9 mouse cellular contexts compared by ENCODE assay signal in the genomic region with DNA sequence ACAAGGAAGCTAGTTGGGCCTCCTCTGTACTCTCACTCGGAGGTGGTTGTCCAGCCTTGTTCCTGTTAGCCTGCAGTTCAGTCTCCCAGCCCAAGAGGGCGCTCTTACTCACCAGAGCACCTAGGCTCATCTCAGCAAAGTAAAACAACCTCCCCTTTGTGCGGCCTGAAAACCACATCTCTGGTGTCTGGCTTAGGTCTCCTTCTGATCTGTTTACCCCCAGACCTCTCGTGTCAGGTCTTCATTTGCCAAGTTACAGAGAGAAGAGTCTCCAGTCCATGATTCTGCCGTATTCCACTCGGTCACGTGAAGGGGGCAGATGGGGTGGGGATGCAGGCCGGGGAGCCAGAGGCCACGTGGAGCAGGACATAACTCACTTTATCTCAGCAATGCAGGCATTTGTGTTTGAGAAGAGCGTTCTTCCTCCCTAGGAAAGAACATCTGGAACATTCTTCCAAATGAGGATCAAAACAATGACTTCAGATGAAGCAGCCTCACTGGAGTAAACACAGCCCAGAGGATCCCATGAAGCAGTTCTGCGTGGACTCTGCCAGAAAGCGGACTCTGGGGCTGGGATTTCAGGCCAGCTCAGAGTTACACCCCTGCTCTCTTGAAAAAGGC. TPM values are rescaled to one million over a fixed set of nuclear protein-coding genes. Genes with fewer than 3 reads are reported as not detected.
DNase-seq lines count a peak whose midpoint lies in the region; ATAC-seq and TF ChIP-seq lines count a peak whose summit lies in the region.
"Had no signal": no experiment of that assay in that cellular context is flagged by ENCODE, and none has a peak within 500 bp of the region (broad histone marks: within the 10 kb centered on the region; RNA-seq: fewer than 3 reads in every experiment).

No protein-coding gene starts in this region.

- 0 out of 2 replicates have a peak overlapping the region, but pooled peaks have one; percentile 15 for H3K27ac ChIP-seq in left cerebral cortex, adult 2 months
- H3K27ac ChIP-seq: neural tube, embryonic 12.5 days had no signal

- ATAC-seq in CD4-positive, CD25-positive, alpha-beta regulatory T cell, adult 4 months, result no peak
- ATAC-seq in hematopoietic stem cell, adult 5-6 weeks (replicated peaks in 1 of 2; ENCODE audit: insufficient read depth in 1 of 2, low FRiP score in 2 of 2, low TSS enrichment in 1 of 2, low read depth in 1 of 2, poor library complexity in 2 of 2, severe bottlenecking in 2 of 2), result peak; percentile 82 to 89; a peak in 3 of 4 replicates

- intact Hi-C loops in left cerebral cortex, adult 2 months (cut with DNase I), result loop anchor here (2.0 to 5.0 kb wide), 2 partner anchors 39 to 66 kb away; no protein-coding TSS in a partner anchor

- peak; percentile 76 for TF ChIP-seq CTCF in brain, embryonic 14.5 days (IDR thresholded peaks at IDR 0.05; ENCODE audit: borderline replicate concordance, extremely low read depth, insufficient read depth, insufficient read length)
- peak; percentile 78 for TF ChIP-seq CTCF in left cerebral cortex, adult 2 months (IDR thresholded peaks at IDR 0.05)

- peak; percentile 63 for DNase-seq in CD4-positive, CD25-positive, alpha-beta regulatory T cell, adult 2 months (ENCODE audit: low read depth, low spot score)
- peak; percentile 57 for DNase-seq in brain, embryonic 14.5 days (ENCODE audit: low read depth)
- peak; percentile 81 for DNase-seq in forelimb bud, embryonic 11.5 days (ENCODE audit: low read depth, low spot score)
- DNase-seq in left cerebral cortex, adult 2 months (ENCODE audit: extremely low spot score in 1 of 2, low spot score in 2 of 2), result peak; percentile 63 to 69
- DNase-seq in mesoderm, embryonic 11.5 days (ENCODE audit: low read depth, low spot score), result peak; percentile 86
- peak; percentile 33 to 58 for DNase-seq in spleen, postnatal 14 days (ENCODE audit: low spot score in 2 of 2)

- no peak for TF ChIP-seq POLR2A in brain, embryonic 14.5 days (IDR thresholded peaks at IDR 0.05; ENCODE audit: borderline replicate concordance, extremely low read depth, insufficient read depth, insufficient read length, poor library complexity, severe bottlenecking)

- no peak overlapping the region for H3K4me3 ChIP-seq in left cerebral cortex, adult 2 months
- H3K4me3 ChIP-seq: neural tube, embryonic 12.5 days had no signal

RNA-seq across cellular contexts. Expression of gene Lect2, which starts 27.5 kb away (rescaled TPM):
- not detected for polyA plus RNA-seq in CD4-positive, CD25-positive, alpha-beta regulatory T cell, adult 4 months (2017; shearing (Covaris generic))
- 0.14 TPM in 1 of 2 replicates, not detected in the other for polyA plus RNA-seq in brain, embryonic 14.5 days (2012; rRNA removed)
- total RNA-seq in hematopoietic stem cell, adult 5-6 weeks (2017), result not detected in 2 replicates
- total RNA-seq in left cerebral cortex, adult 2 months (2021), result not detected
- polyA plus RNA-seq: neural tube, embryonic 12.5 days had no signal

RNA-seq across cellular contexts. Expression of gene Tgfbi, which starts 33.5 kb away (rescaled TPM):
- polyA plus RNA-seq in CD4-positive, CD25-positive, alpha-beta regulatory T cell, adult 4 months (2017; shearing (Covaris generic)), result under 1 TPM; 0.40 to 0.75 TPM
- polyA plus RNA-seq in brain, embryonic 14.5 days (2012; rRNA removed), result 4.1 and 7.0 TPM in 2 replicates
- total RNA-seq in hematopoietic stem cell, adult 5-6 weeks (2017), result 17.4 and 25.6 TPM in 2 replicates
- total RNA-seq in left cerebral cortex, adult 2 months (2021), result 1 to 10 TPM; 3.8 to 5.1 TPM

RNA-seq across cellular contexts. Expression of gene Fbxl21, which starts 53.5 kb away (rescaled TPM):
- 1 to 10 TPM; 1.6 to 2.2 TPM for polyA plus RNA-seq in CD4-positive, CD25-positive, alpha-beta regulatory T cell, adult 4 months (2017; shearing (Covaris generic))
- 3.8 and 4.0 TPM in 2 replicates for polyA plus RNA-seq in brain, embryonic 14.5 days (2012; rRNA removed)
- total RNA-seq in hematopoietic stem cell, adult 5-6 weeks (2017), result 1.0 and 1.7 TPM in 2 replicates
- total RNA-seq in left cerebral cortex, adult 2 months (2021), result 1 to 10 TPM; 6.8 to 7.3 TPM
